Mouse (Mus musculus) T-helper 17 cell (primary cell): ENCODE results near the gene Snta1.

Experiments
- in situ Hi-C, 2 experiments: fragments of 300-600 bp; cut with MboI, MseI; formaldehyde crosslinking; loops; 1 replicate in 1 of 2; 2 replicates in 1 of 2; pipeline ENCODE4 v1.15.1; 2025; ENCODE audit warnings: high pct_unique_total_duplicates in 2 of 2

The Snta1 gene

GRCm38 (mm10) chr2:154422181-154422580, 14.3 kb upstream of the Snta1 start:
- in situ Hi-C loops = no loop called here

GRCm38 (mm10) chr2:154420942-154421731, 13.2 kb upstream of the Snta1 start:
- in situ Hi-C loops = no loop called here

- in situ Hi-C loops = loop anchor here in 1 of 2 experiments (5.0 kb wide), 1 partner anchor 127 kb away; the partner anchor contains the start of gene 1700003F12Rik
These were observed 12.0 kb upstream of the Snta1 start for GRCm38 (mm10) chr2:154419631-154420515.

- in situ Hi-C loops = loop anchor here in 1 of 2 experiments (5.0 kb wide), 1 partner anchor 129 kb away; the partner anchor contains the start of gene 1700003F12Rik
These were observed 10.1 kb upstream of the Snta1 start for GRCm38 (mm10) chr2:154418001-154418400.

- in situ Hi-C loops = loop anchor here in 1 of 2 experiments (5.0 kb wide), 1 partner anchor 130 kb away; the partner anchor contains the start of gene 1700003F12Rik
These were observed 9.2 kb upstream of the Snta1 start for GRCm38 (mm10) chr2:154417107-154417506.

- in situ Hi-C loops = loop anchor here in 1 of 2 experiments (5.0 kb wide), 1 partner anchor 130 kb away; no protein-coding TSS in a partner anchor
These were observed 4.2 kb upstream of the Snta1 start for GRCm38 (mm10) chr2:154412018-154412666.

GRCm38 (mm10) chr2:154410355-154410754, 2.5 kb upstream of the Snta1 start:
- in situ Hi-C loops = loop anchor here in 1 of 2 experiments (5.0 kb wide), 1 partner anchor 132 kb away; no protein-coding TSS in a partner anchor

GRCm38 (mm10) chr2:154407063-154407642, 746 bp downstream of the Snta1 start:
- in situ Hi-C loops = no loop called here

- in situ Hi-C loops = no loop called here
These were observed 2.4 kb downstream of the Snta1 start for GRCm38 (mm10) chr2:154405447-154405994.

GRCm38 (mm10) chr2:154402811-154403210, 5.1 kb downstream of the Snta1 start:
- in situ Hi-C loops = no loop called here

- in situ Hi-C loops = no loop called here
These were observed 5.9 kb downstream of the Snta1 start for GRCm38 (mm10) chr2:154401976-154402375.

- in situ Hi-C loops = no loop called here
These were observed 8.6 kb downstream of the Snta1 start for GRCm38 (mm10) chr2:154399325-154399724.

- in situ Hi-C loops = no loop called here
These were observed 9.6 kb downstream of the Snta1 start for GRCm38 (mm10) chr2:154398267-154398666.

- in situ Hi-C loops = no loop called here
These were observed 11.4 kb downstream of the Snta1 start for GRCm38 (mm10) chr2:154396529-154396928.

GRCm38 (mm10) chr2:154394602-154395001, 13.3 kb downstream of the Snta1 start:
- in situ Hi-C loops = no loop called here

GRCm38 (mm10) chr2:154390180-154390964, 17.5 kb downstream of the Snta1 start:
- in situ Hi-C loops = no loop called here

GRCm38 (mm10) chr2:154379103-154379502, 28.8 kb downstream of the Snta1 start:
- in situ Hi-C loops = loop anchor here in 1 of 2 experiments (5.0 kb wide), 1 partner anchor 167 kb away; no protein-coding TSS in a partner anchor

GRCm38 (mm10) chr2:154374807-154375601, 32.9 kb downstream of the Snta1 start:
- in situ Hi-C loops = loop anchor here in 1 of 2 experiments (5.0 kb wide), 1 partner anchor 163 kb away; no protein-coding TSS in a partner anchor
